Mouse (Mus musculus) liver, adult 2 months (tissue): ENCODE results near the gene S100a3.

Experiments
- CTCF ChIP-seq: fragments of 200-500 bp; IDR thresholded peaks from 2 replicates; pipeline ENCODE4 v1.5.1; 2011; ENCODE audit warnings: low read depth, low read length, control low read depth
- POLR2A ChIP-seq: fragments of 200-500 bp; IDR thresholded peaks from 2 replicates; pipeline ENCODE4 v1.6.1; 2011; ENCODE audit warnings: low read length, control low read depth; ENCODE audit not compliant: insufficient read depth; ENCODE audit errors: extremely low read depth

- TF ChIP-seq CTCF = no peak
- no peak for TF ChIP-seq POLR2A
These were observed 29.0 kb downstream of the S100a3 start for GRCm38 (mm10) chr3:90589390-90589789.
